Mouse (Mus musculus): ENCODE measurements around the gene Mrpl43. TPM values are rescaled to one million over a fixed set of nuclear protein-coding genes. Genes with fewer than 3 reads are reported as not detected.

Mrpl43 gene
- total RNA-seq, 2 experiments from 2014 or later, result 40.9 to 41.8 TPM

DNA sequence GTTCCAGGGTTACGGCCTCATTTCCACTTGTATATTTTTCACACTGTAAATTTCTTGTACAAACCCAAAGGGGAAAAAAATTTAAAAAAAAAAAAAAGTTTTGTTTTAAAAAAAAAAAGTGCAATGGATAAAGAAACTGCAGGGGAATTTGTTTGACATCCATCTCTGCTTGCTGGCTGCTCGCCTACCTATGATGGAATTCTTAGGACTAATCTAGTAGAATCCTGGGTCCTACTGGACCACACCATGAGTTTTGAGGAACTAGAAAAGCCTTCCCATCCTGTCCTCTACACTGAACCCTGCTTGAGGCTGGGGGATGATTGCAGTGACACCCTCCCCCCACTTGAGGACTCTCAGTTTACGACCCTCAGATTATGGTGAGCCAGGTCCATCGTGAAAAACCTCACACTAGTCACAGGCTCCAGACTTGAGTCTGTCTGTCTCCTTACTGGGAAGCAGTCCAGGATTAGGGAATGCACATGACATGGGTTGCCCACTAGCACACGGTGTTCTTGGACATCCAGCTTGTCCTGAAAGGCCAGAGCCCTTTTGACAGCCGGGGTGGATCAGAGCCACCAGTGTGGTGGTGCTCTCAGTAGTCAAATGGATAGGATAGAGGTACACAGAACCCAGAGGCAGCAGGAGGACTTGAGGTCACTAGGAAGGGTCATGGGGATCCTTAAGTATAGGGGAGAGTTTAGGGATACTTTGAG lies 20.9 kb upstream of the Mrpl43 start:
- intact Hi-C loops (cut with DNase I), result no loop called here
- no peak for DNase-seq (ENCODE audit: extremely low spot score in 1 of 2, low spot score in 2 of 2)
- H3K27ac ChIP-seq, result peak overlapping the region; percentile 71
- TF ChIP-seq CTCF (IDR thresholded peaks at IDR 0.05), result no peak
- H3K4me3 ChIP-seq, result no peak overlapping the region

DNA sequence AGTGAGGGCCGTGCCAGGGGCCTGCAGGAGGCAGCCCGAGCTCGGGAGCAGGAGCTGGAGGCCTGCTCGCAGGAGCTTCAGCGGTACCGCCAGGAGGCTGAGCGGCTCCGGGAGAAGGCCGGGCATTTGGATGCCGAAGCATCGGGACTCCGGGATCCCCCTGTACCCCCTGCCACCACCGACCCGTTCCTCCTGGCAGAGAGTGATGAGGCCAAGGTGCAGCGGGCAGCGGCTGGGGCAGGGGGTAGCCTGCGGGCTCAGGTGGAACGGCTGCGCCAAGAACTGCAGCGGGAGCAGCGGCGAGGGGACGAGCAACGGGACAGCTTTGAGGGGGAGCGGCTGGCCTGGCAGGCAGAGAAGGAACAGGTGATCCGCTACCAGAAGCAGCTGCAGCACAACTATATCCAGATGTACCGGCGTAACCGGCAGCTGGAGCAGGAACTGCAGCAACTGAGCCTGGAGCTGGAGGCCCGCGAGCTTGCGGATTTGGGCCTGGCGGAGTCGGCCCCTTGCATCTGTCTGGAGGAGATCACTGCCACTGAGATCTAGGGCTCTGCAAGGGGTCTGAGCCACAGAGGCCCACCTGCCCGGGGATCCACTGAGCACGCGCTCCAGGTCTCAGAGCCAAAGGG lies 19.8 kb upstream of the Mrpl43 start:
- Histone ChIP-seq H3K27ac (peak overlapping the region; percentile 40; the same call in 1 of the 2 replicates), H3K4me3 (no peak overlapping the region)
- intact Hi-C loops (cut with DNase I), result no loop called here
- no peak for TF ChIP-seq CTCF (IDR thresholded peaks at IDR 0.05)
- no peak for DNase-seq (ENCODE audit: extremely low spot score in 1 of 2, low spot score in 2 of 2)

DNA sequence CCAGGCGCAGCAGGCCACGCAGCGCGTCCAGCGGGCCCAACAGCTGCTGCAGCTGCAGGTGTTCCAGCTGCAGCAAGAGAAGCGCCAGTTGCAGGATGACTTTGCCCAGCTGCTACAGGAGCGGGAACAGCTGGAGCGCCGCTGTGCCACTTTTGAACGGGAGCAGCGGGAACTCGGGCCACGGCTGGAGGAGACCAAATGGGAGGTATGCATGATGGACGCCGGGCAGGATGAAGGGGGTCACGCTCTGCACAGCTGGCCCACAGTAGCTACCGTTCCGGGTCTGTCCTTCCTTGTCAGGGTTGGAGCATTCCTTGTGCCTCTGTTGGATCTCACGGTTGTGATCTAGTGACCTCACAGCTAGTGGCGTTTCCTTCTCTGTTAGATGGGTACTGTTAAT lies 18.5 kb upstream of the Mrpl43 start:
- Histone ChIP-seq H3K27ac (no peak overlapping the region), H3K4me3 (no peak overlapping the region)
- TF ChIP-seq CTCF (IDR thresholded peaks at IDR 0.05), result no peak
- no peak for DNase-seq (ENCODE audit: extremely low spot score in 1 of 2, low spot score in 2 of 2)
- intact Hi-C loops (cut with DNase I), result no loop called here

DNA sequence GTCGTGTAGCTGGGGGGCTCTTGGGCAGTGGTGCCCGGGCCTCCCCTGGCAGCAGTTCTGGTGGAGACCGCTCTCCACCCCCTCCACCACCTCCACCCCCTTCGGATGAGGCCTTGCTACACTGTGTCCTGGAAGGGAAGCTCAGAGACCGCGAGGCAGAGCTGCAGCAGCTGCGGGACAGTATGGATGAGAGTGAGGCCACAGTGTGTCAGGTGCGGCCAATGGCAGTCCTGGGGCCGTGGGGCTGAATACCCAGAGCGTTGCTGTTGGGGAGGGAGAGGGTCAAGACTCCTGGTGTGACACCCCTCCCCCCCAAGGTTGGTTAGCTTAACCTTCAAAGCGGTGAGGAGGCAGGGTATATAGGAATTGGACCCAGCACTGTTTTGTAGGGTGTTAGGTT lies 17.8 kb upstream of the Mrpl43 start:
- intact Hi-C loops (cut with DNase I), result no loop called here
- Histone ChIP-seq H3K4me3 (no peak overlapping the region), H3K27ac (no peak overlapping the region)
- DNase-seq (ENCODE audit: extremely low spot score in 1 of 2, low spot score in 2 of 2), result no peak
- TF ChIP-seq CTCF (IDR thresholded peaks at IDR 0.05), result no peak

DNA sequence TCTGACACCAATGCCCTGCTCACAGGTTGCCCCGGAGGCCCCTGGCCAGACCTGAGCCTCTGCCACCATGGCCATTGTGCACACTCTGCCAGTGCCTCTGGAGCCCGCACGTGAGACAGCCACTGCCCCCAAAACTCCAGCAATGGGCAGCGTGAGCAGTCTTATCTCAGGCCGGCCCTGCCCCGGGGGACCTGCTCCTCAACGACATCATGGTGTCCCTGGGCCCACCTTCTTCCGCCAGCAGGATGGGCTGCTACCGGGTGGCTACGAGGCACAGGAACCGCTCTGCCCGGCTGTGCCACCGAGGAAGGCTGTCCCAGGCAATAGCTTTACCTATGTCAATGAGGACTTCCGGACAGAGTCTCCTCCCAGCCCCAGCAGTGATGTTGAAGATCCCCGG lies 15.1 kb upstream of the Mrpl43 start:
- Histone ChIP-seq H3K4me3 (no peak overlapping the region), H3K27ac (no peak overlapping the region)
- no peak for DNase-seq (ENCODE audit: extremely low spot score in 1 of 2, low spot score in 2 of 2)
- intact Hi-C loops (cut with DNase I), result no loop called here
- TF ChIP-seq CTCF (IDR thresholded peaks at IDR 0.05), result no peak

DNA sequence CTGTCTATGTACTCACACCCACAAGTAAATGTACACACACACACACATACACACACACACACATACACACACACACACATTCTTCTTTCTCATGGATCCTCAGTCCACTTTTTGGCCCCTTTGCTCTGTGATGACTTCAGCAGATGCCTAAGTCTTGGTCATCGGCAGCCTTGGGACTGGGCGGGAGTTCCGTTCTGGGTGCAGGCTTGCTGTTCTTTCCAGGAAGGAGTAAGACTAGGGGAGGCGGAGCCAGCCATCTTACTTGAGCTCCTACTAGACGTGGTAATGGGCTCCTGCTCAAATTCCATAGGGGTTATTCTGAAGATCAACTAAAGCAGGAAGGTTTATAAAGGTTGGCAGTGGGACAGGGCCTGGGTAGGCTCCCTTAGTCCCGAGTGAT lies 14.1 kb upstream of the Mrpl43 start:
- H3K27ac ChIP-seq, result no peak overlapping the region
- H3K4me3 ChIP-seq, result no peak overlapping the region
- intact Hi-C loops (cut with DNase I), result no loop called here
- DNase-seq (ENCODE audit: extremely low spot score in 1 of 2, low spot score in 2 of 2), result no peak
- TF ChIP-seq CTCF (IDR thresholded peaks at IDR 0.05), result no peak

DNA sequence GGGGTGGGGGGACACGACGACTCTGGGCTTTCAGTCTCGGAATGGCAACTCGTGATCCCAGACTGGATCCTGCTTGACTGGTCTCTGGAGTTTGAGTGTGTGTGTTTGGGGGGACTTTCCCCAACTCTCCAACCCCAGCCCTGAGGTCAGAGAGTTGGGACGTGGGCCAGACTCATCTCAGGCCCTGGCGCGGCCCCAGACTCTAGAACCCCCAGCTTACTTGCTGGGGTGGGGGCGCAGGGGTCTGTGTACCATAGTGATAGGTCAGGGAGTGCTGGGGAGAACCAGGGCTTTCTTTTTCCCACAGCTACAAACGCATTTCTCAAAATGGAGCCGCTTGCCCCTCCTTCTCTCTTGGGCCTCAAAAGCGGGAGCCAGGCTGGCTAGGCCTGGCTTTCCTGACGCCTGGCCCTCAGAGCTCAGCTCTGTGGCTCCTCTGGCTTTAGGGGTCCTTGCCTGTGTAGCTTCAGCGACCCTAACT lies 12.1 kb upstream of the Mrpl43 start:
- intact Hi-C loops (cut with DNase I), result no loop called here
- H3K4me3 ChIP-seq, result peak overlapping the region; percentile 56
- no peak for DNase-seq (ENCODE audit: extremely low spot score in 1 of 2, low spot score in 2 of 2)
- H3K27ac ChIP-seq, result peak overlapping the region; percentile 88
- TF ChIP-seq CTCF (IDR thresholded peaks at IDR 0.05), result no peak

DNA sequence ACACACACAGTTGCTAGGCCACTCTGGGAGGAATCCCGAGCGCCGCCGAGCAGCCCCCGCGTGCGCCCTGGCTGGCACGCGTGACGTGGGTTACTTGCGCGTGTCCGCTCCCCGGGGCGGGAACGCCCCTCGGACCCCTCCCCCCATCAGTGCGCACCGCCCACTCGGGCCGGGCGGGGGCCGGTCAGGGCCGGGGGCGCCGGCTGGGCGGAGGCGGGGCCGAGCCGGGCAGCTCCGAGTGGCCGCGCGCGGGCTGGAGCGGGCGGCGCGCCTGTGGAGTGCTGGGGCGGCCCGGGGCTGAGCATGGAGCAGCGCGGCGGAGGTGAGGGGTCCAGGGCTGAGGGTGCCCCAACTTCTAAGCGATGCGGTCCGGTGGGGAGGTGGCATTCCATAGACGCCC lies 11.7 kb upstream of the Mrpl43 start:
- peak overlapping the region; percentile 88 for H3K27ac ChIP-seq
- TF ChIP-seq CTCF (IDR thresholded peaks at IDR 0.05), result no peak
- intact Hi-C loops (cut with DNase I), result loop anchor here (1.0 to 2.0 kb wide), 2 partner anchors 29 to 30 kb away; partner anchors contain the start of gene Sema4g

DNA sequence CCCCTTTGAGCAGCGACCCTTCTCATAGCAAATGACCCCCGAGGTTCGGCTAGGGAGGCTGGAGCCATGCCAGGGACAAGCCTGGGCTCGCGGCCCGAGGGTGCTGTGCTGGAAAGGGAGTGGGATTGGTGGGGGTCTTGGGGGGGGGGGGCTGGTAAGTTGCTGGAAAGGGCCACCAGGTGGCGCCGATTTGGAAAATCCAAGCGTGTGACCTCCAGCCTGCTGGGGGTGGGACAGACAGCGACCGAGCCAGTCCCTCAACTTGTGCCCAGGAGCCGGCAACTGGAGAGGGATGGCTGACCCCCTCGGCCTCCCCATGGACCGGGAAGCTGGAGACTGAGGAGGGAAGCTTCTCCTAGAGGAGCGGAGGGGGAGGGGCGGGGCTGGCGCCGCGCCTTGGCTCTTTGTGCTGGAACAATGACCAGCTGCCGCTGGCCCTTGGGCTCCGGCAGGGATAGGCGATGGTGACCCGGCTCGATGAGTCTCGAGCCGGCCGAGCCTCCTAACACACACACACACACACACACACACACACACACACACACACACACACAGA lies 11.1 kb upstream of the Mrpl43 start:
- intact Hi-C loops (cut with DNase I), result loop anchor here (1.0 to 2.0 kb wide), 2 partner anchors 28 to 31 kb away; partner anchors contain the start of gene Sema4g

More for the DNA sequence above, 11.7 kb upstream of the Mrpl43 start:
- H3K4me3 ChIP-seq, result peak overlapping the region; percentile 56
- peak; percentile 82 for DNase-seq (ENCODE audit: extremely low spot score in 1 of 2, low spot score in 2 of 2)

DNA sequence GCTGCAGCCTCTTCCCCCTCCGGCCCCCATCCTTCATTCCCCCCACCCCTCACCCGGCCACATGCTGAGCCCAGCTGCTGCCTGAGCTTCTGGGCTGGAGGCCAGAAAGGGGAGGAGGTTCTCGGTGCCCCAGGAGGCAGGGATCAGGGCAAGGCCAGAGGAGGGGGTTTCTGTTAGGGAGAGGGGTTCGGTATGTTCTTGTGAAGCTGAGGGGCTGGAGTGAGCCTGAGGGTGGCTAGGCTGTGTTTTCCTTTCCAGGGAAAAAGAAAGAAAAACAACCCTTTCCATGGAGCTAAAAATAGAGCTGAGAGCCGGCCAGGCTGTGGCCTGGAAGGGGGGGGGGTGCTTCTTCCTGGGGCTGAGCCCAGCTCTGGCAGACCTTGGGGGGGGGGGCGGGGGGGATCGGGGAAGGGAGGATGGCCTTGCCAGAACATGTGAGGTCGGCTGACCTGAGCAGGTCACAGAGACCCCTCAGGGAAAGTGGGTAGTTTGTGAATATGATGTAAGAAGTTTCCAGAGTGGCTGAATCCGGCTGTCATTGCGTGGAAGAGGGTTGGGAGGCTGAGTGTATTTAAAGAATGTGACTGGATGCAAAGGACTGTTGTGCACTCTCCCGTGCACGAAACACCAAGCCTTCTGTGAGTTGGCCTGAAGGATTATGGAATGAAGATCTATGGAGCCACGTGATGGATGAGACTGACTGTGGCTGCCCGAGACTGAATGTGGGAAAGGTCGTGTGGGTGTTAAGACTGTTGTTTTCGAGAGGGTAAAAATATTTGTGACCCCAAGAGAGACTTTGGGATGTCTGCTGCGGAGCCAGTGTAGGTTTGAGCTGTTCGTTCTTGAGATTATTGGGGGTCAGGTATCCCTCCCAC lies 10.3 kb upstream of the Mrpl43 start:
- H3K27ac ChIP-seq, result peak overlapping the region; percentile 97
- H3K4me3 ChIP-seq, result peak overlapping the region; percentile 56
- DNase-seq (ENCODE audit: extremely low spot score in 1 of 2, low spot score in 2 of 2), result peak; percentile 59 to 67
- intact Hi-C loops (cut with DNase I), result loop anchor here (1.0 to 2.0 kb wide), 3 partner anchors 15 to 32 kb away; partner anchors contain the start of gene Sema4g
- TF ChIP-seq CTCF (IDR thresholded peaks at IDR 0.05), result no peak

More for the DNA sequence above, 11.1 kb upstream of the Mrpl43 start:
- Histone ChIP-seq H3K4me3 (peak overlapping the region; percentile 56), H3K27ac (peak overlapping the region; percentile 97)
- peak; percentile 71 to 72 for DNase-seq (ENCODE audit: extremely low spot score in 1 of 2, low spot score in 2 of 2)
- TF ChIP-seq CTCF (IDR thresholded peaks at IDR 0.05), result peak; percentile 62

Data from left cerebral cortex, adult 2 months (tissue).